Mouse (Mus musculus): ENCODE results near the gene Ehmt1.

DNA sequence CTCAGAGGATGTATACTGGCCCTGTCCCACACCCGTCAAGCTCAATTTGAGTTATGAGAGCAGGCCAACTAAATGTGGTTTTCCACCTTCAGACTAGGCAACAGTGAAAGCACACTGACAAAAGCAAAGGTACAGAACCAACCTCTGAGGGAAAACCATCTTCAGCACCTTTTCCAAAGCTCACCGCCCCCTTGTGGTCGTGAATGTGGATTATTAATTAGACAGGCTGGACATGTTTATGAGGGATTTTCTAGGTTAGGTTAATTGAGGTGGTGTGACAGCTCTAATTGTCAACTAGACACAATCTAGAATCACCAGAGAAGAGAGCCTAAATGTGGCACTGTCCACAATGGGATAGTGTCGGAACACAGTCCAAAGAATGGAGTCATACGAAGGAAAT lies 30.5 kb downstream of the Ehmt1 start:
- TF ChIP-seq CTCF (conservative IDR thresholded peaks at IDR 0.05; ENCODE audit: low read length) (peak; percentile 61), POU5F1 (IDR thresholded peaks at IDR 0.05; ENCODE audit: borderline replicate concordance, low read length) (no peak), NANOG (IDR thresholded peaks at IDR 0.05; ENCODE audit: borderline replicate concordance, low read length) (no peak)
